Mouse (Mus musculus) liver, postnatal 0 days (tissue): ENCODE measurements around the gene Rint1. TPM values are rescaled to one million over a fixed set of nuclear protein-coding genes. Genes with fewer than 3 reads are reported as not detected.

Experiments used
- ATAC-seq: fragments of 200-750 bp; cut with Nextera tagmentation; 2 replicates; pipeline ENCODE4 v1.8.0; 2017; ENCODE audit warnings: mild to moderate bottlenecking, moderate library complexity
- DNase-seq: peaks from one replicate; pipeline ENCODE4 v3.0.0-alpha.2; 2016
- H3K27ac ChIP-seq: fragments of 300-500 bp; sonication (generic); 2 replicates; pipeline ENCODE4 v1.5.1; 2014; ENCODE audit warnings: antibody characterized with exemption, moderate library complexity, mild to moderate bottlenecking, low read depth
- H3K27me3 ChIP-seq: fragments of 300-500 bp; sonication (generic); 2 replicates; pipeline ENCODE4 v1.6.1; 2014; ENCODE audit warnings: low read length, control low read depth, mixed read lengths; ENCODE audit not compliant: insufficient read depth
- H3K36me3 ChIP-seq: fragments of 300-500 bp; sonication (generic); replicated peaks from 2 replicates; pipeline ENCODE4 v1.6.1; 2014; ENCODE audit warnings: mild to moderate bottlenecking, control low read depth, low read length, moderate library complexity, mixed read lengths; ENCODE audit not compliant: insufficient read depth
- H3K4me1 ChIP-seq: fragments of 300-500 bp; sonication (generic); 2 replicates; pipeline ENCODE4 v1.6.1; 2014; ENCODE audit warnings: antibody characterized with exemption, mild to moderate bottlenecking, control low read depth; ENCODE audit not compliant: insufficient read depth
- H3K4me2 ChIP-seq: fragments of 300-500 bp; sonication (generic); 2 replicates; pipeline ENCODE4 v1.6.1; 2014; ENCODE audit warnings: low read depth, mild to moderate bottlenecking, low read length, moderate library complexity, mixed read lengths
- H3K4me3 ChIP-seq: fragments of 300-500 bp; sonication (generic); 2 replicates; pipeline ENCODE4 v1.5.1; 2014; ENCODE audit warnings: low read depth, low read length
- H3K9ac ChIP-seq: fragments of 300-500 bp; sonication (generic); replicated peaks from 2 replicates; pipeline ENCODE4 v1.6.1; 2014; ENCODE audit warnings: mild to moderate bottlenecking, moderate library complexity
- H3K9me3 ChIP-seq: fragments of 300-500 bp; sonication (generic); 2 replicates; pipeline ENCODE4 v1.6.1; 2016; ENCODE audit warnings: mild to moderate bottlenecking, control low read depth, low read length, mixed read lengths
- CTCF ChIP-seq: sonication (generic); IDR thresholded peaks from 2 replicates; pipeline ENCODE4 v1.5.1; 2016; ENCODE audit warnings: antibody characterized with exemption, low read depth
- EP300 ChIP-seq: IDR thresholded peaks from 2 replicates; pipeline ENCODE4 v1.6.1; 2016; ENCODE audit warnings: antibody characterized with exemption, low read depth, mild to moderate bottlenecking
- WGBS: fragments of 180-500 bp; shearing (Covaris S2); extraction: QIAGEN DNeasy Blood & Tissue Kit; methylation state at CpG from one replicate; pipeline ENCODE4 v1.1.7; 2014; ENCODE audit not compliant: insufficient replicate concordance; 5-methylcytosine and 5-hydroxymethylcytosine counted together
- polyA plus RNA-seq: library from polyadenylated mRNA; unstranded; fragments of >200 nt; fragmentation: Nextera tagmentation; extraction: Ambion mirVana; gene quantifications from 2 replicates; pipeline ENCODE4 v1.2.1, GENCODE M21; 2015

The Rint1 gene
- 9.6 and 10.9 TPM in 2 replicates for polyA plus RNA-seq

- Histone ChIP-seq H3K4me1 (peaks cover 13% of the 10 kb centered on the region), H3K9ac (peak within 1 kb of the TSS; percentile 91), H3K9me3 (no peaks in the 10 kb centered on the region), H3K36me3 (peaks cover 10% of the 10 kb centered on the region), H3K4me3 (peak within 1 kb of the TSS; percentile 95), H3K4me2 (peak within 1 kb of the TSS; percentile 88), H3K27ac (peak within 1 kb of the TSS; percentile 84), H3K27me3 (no peaks in the 10 kb centered on the region)
- TF ChIP-seq EP300 (no peak), CTCF (peak; percentile 100)
- DNase-seq (peak; percentile 96), ATAC-seq (peak; percentile 88)
- WGBS: 1% methylated on average over 47 of the region's 47 CpGs
These were observed at the start of gene Rint1 for GRCm38 (mm10) chr5:23787536-23788389. TSS of gene Rint1 (plus strand) at chr5:23787711.

- Histone ChIP-seq H3K36me3 (peaks cover 37% of the 10 kb centered on the region), H3K9ac (no peak overlapping the region), H3K4me2 (no peak overlapping the region), H3K4me1 (no peaks in the 10 kb centered on the region), H3K27ac (no peak overlapping the region), H3K27me3 (no peaks in the 10 kb centered on the region), H3K4me3 (no peak overlapping the region), H3K9me3 (no peaks in the 10 kb centered on the region)
- no peak for ATAC-seq
- TF ChIP-seq EP300: no peak
- no peak for TF ChIP-seq CTCF
- DNase-seq: no peak
- 91% methylated on average over 12 of the region's 12 CpGs for WGBS
These were observed 44.2 kb upstream of the Rint1 start for GRCm38 (mm10) chr5:23743261-23743660.

GRCm38 (mm10) chr5:23749882-23750281, 37.6 kb upstream of the Rint1 start:
- TF ChIP-seq EP300 (no peak), CTCF (0 out of 2 replicates have a peak, but pooled peaks have one; percentile 24)
- H3K27ac ChIP-seq: no peak overlapping the region
- no peak overlapping the region for H3K9ac ChIP-seq
- 67% methylated on average over 2 of the region's 2 CpGs for WGBS
- H3K9me3 ChIP-seq: no peaks in the 10 kb centered on the region
- H3K4me1 ChIP-seq: no peaks in the 10 kb centered on the region
- H3K4me3 ChIP-seq: no peak overlapping the region
- no peak for DNase-seq
- H3K36me3 ChIP-seq: peaks cover 33% of the 10 kb centered on the region
- no peaks in the 10 kb centered on the region for H3K27me3 ChIP-seq
- H3K4me2 ChIP-seq: no peak overlapping the region
- no peak for ATAC-seq

- ATAC-seq (no peak), DNase-seq (no peak)
- no peak overlapping the region for H3K27ac ChIP-seq
- H3K9me3 ChIP-seq: no peaks in the 10 kb centered on the region
- H3K4me3 ChIP-seq: no peak overlapping the region
- peaks cover 31% of the 10 kb centered on the region for H3K36me3 ChIP-seq
- no peaks in the 10 kb centered on the region for H3K4me1 ChIP-seq
- H3K4me2 ChIP-seq: no peak overlapping the region
- 95% methylated on average over 9 of the region's 9 CpGs for WGBS
- H3K9ac ChIP-seq: no peak overlapping the region
- no peaks in the 10 kb centered on the region for H3K27me3 ChIP-seq
- no peak for TF ChIP-seq EP300
- no peak for TF ChIP-seq CTCF
These were observed 31.9 kb upstream of the Rint1 start for GRCm38 (mm10) chr5:23755591-23755990.

DNA sequence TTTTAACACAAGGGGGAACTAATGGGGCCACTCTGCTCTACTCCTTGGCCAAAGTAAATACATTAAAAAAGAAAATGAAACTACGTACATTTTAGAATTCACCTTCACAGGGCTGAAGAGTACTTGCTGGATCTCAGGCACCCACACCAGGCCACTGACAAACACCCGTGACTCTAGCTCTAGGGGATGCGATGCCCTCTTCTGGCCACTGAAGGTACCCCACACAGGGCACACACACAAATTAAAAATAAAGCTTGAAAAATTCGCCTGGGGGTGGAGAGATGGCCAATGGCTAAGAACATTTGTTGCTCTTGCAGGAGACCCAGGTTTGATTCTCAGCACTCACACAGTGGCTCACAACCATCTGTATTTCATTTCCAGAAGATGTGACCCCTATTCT, 31.1 kb upstream of the Rint1 start:
- Histone ChIP-seq H3K9ac (no peak overlapping the region), H3K4me3 (no peak overlapping the region), H3K4me1 (no peaks in the 10 kb centered on the region), H3K4me2 (no peak overlapping the region), H3K27ac (no peak overlapping the region), H3K9me3 (no peaks in the 10 kb centered on the region), H3K36me3 (peaks cover 26% of the 10 kb centered on the region), H3K27me3 (no peaks in the 10 kb centered on the region)
- DNase-seq: no peak
- WGBS: 87% methylated on average over 4 of the region's 4 CpGs
- no peak; the same call in 1 of the 2 replicates for TF ChIP-seq CTCF
- TF ChIP-seq EP300: no peak
- no peak for ATAC-seq

- 58% methylated on average over 2 of the region's 2 CpGs for WGBS
These were observed 28.9 kb upstream of the Rint1 start for GRCm38 (mm10) chr5:23758633-23759032.

More at GRCm38 (mm10) chr5:23758633-23759032, 28.9 kb upstream of the Rint1 start:
- DNase-seq (peak; percentile 49), ATAC-seq (0 out of 2 replicates have a peak, but pooled peaks have one; percentile 27)
- H3K36me3 ChIP-seq: peaks cover 26% of the 10 kb centered on the region
- H3K4me3 ChIP-seq: no peak overlapping the region
- no peak overlapping the region for H3K9ac ChIP-seq
- no peak overlapping the region for H3K27ac ChIP-seq
- TF ChIP-seq EP300 (no peak), CTCF (peak; percentile 71)
- no peak overlapping the region for H3K4me2 ChIP-seq
- no peaks in the 10 kb centered on the region for H3K27me3 ChIP-seq
- no peaks in the 10 kb centered on the region for H3K4me1 ChIP-seq
- H3K9me3 ChIP-seq: no peaks in the 10 kb centered on the region
